Mouse (Mus musculus) bone marrow, adult 2 months (tissue): Measurements from ENCODE around the gene Inka1. TPM values are rescaled to one million over a fixed set of nuclear protein-coding genes. Genes with fewer than 3 reads are reported as not detected.

ENCODE experiments used
- H3K27ac ChIP-seq: fragments of 200-500 bp; 2 replicates; pipeline ENCODE4 v1.5.1; 2012; ENCODE audit warnings: low read depth, mild to moderate bottlenecking, control low read depth, inconsistent platforms, low read length; ENCODE audit not compliant: control insufficient read depth, poor library complexity, insufficient read depth
- H3K4me1 ChIP-seq: fragments of 200-500 bp; 2 replicates; pipeline ENCODE4 v1.6.1; 2011; ENCODE audit warnings: low read length; ENCODE audit not compliant: control insufficient read depth, insufficient read depth
- H3K4me3 ChIP-seq: fragments of 200-500 bp; replicated peaks from 2 replicates; pipeline ENCODE3; 2011; ENCODE audit warnings: mild to moderate bottlenecking, low read depth, low read length, control low read depth; ENCODE audit not compliant: control insufficient read depth
- CTCF ChIP-seq: fragments of 200-500 bp; IDR thresholded peaks from 2 replicates; pipeline ENCODE4 v1.5.1; 2011; ENCODE audit warnings: low read length, control low read depth; ENCODE audit not compliant: control insufficient read depth, insufficient read depth
- POLR2A ChIP-seq: fragments of 200-500 bp; IDR thresholded peaks from 2 replicates; pipeline ENCODE4 v1.6.1; 2011; ENCODE audit warnings: low read depth, mild to moderate bottlenecking, control low read depth, low read length, borderline replicate concordance; ENCODE audit not compliant: control insufficient read depth
- WGBS: fragments of 180-500 bp; shearing (Covaris S2); methylation state at CpG from one replicate; pipeline ENCODE4 v1.1.7; 2018; 5-methylcytosine and 5-hydroxymethylcytosine counted together
- polyA plus RNA-seq: library from polyadenylated mRNA; stranded (reverse); fragments of >200 nt; gene quantifications from 2 replicates; pipeline ENCODE4 v1.2.4, GENCODE M21; 2011; ENCODE audit warnings: low replicate concordance; ENCODE audit not compliant: missing spikeins, insufficient read depth, insufficient read length

Gene Inka1
- polyA plus RNA-seq, 1 experiment, result 32.3 TPM

GRCm38 (mm10) chr9:107967437-107967836, 18.2 kb downstream of the Inka1 start:
- peaks cover 2% of the 10 kb centered on the region for H3K4me1 ChIP-seq
- no peak overlapping the region for H3K4me3 ChIP-seq
- no peak for TF ChIP-seq POLR2A
- TF ChIP-seq CTCF, result no peak
- no peak overlapping the region for H3K27ac ChIP-seq
- 88% methylated on average over 6 of the region's 6 CpGs for WGBS

DNA sequence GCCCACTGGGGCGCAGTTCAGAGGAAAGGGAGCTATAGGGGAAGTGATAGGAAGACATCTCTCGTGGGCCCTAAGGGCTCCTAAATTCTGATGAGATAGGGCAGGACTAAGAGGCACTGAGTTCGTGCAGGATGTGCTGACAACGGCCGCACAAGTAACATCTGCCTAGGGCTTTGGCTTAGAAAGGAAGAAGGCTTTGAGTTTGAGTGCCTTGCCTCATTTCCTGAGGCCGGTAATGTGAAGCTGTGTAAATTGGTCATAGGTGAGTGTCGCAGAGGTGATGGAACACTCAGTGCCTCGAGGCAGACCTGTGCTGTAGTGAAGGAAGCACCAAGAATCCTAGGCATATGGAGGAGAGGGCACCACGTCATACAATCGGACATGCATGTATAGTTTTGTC, 19.0 kb downstream of the Inka1 start:
- no peak overlapping the region for H3K4me3 ChIP-seq
- H3K4me1 ChIP-seq, result peaks cover 2% of the 10 kb centered on the region
- TF ChIP-seq POLR2A (no peak), CTCF (no peak)
- no peak overlapping the region for H3K27ac ChIP-seq
- WGBS, result 37% methylated on average over 10 of the region's 10 CpGs

DNA sequence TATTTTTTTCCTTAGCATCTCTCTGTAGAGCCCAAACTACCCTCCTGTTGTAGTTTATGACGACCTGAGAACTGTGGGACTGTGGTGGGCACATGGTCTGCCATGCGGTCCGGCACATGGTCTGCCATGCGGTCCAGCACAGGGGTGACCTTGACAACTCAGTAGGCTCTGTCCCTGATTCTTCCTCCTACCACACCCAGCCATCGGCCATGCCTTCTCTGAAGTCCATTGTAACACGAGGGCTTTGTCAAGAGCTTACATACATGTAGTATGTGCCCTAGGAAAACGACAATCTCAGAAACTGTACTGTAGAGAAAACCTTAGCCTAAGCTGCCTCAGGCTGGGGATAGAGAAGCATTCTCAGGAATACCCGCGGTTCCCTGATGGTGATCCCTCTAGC, 21.0 kb downstream of the Inka1 start:
- 94% methylated on average over 9 of the region's 9 CpGs for WGBS
- Histone ChIP-seq H3K4me1 (peaks cover 2% of the 10 kb centered on the region; the same call in 1 of the 2 replicates), H3K4me3 (no peak overlapping the region), H3K27ac (no peak overlapping the region)
- TF ChIP-seq CTCF, result no peak
- TF ChIP-seq POLR2A, result no peak

DNA sequence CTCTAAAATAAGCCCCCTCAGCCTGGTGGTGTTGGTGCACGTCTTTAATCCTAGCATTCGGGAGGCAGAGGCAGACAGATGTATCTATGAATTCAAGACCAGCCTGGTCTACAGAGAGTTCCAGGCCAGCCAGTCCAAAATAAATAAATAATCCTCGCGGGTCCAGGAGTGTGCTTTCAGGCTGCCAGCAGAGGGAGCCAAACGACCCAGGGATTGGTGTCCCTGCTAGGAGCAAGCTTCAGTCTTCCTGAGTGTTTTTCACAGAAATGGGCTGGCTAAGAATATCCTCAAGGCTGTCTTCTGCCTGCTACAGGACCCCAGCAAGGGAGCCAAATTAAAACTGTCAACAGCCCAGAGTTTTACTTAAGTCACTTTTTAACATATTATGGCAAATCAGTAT, 22.0 kb downstream of the Inka1 start:
- WGBS, result 8% methylated on average over 5 of the region's 5 CpGs
- TF ChIP-seq POLR2A (no peak), CTCF (peak; percentile 96)
- H3K27ac ChIP-seq, result no peak overlapping the region
- peaks cover 2% of the 10 kb centered on the region; the same call in 1 of the 2 replicates for H3K4me1 ChIP-seq
- H3K4me3 ChIP-seq, result no peak overlapping the region

- WGBS, result 90% methylated on average over 9 of the region's 9 CpGs
- H3K4me3 ChIP-seq, result no peak overlapping the region
- H3K4me1 ChIP-seq, result peaks cover 2% of the 10 kb centered on the region; the same call in 1 of the 2 replicates
- TF ChIP-seq CTCF (no peak), POLR2A (no peak)
- H3K27ac ChIP-seq, result no peak overlapping the region
Measured at GRCm38 (mm10) chr9:107962916-107963315, 22.8 kb downstream of the Inka1 start.

DNA sequence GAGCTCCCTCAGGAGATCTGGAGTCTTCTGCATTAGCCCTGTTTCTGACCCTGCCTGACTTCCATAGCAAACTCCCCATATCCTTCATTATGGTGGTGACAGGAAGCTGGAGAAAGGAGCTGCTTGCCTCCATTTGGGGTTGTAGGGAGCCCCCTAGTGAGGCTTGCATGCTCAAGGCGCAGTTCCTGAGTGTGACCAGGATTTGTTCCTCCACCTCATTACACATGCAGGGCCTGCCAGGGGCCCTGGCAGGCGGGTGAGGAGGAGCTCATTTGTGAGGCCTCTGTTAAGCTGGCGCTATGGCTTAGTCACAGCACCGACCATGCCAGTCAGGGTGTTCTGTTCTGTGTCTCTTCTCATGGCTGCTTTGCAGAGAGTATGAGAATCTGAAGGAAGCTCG, 23.8 kb downstream of the Inka1 start:
- 52% methylated on average over 5 of the region's 5 CpGs for WGBS
- TF ChIP-seq CTCF (no peak), POLR2A (no peak)
- H3K4me1 ChIP-seq, result peaks cover 1% of the 10 kb centered on the region; the same call in 1 of the 2 replicates
- no peak overlapping the region for H3K4me3 ChIP-seq
- H3K27ac ChIP-seq, result no peak overlapping the region

DNA sequence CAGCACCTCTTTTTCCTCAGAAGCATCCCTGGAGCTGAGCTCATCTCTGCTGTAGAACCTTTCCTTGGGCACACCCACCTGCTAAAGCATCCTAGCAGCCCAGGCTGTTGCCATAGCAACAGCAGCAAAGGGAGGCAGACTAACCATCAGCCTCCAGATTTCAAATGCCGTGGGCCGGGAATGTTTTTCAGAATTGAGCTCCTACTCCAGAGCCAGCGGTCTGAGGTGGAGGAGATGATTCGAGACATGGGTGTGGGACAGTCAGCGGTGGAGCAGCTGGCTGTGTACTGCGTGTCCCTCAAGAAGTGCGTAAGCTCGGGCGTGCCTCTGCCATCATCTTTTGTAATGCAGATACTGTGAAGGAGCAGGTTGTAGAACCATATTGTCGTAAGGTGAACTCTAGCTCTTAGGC, 24.3 kb downstream of the Inka1 start:
- H3K4me1 ChIP-seq, result no peaks in the 10 kb centered on the region
- no peak overlapping the region for H3K27ac ChIP-seq
- TF ChIP-seq CTCF (no peak), POLR2A (no peak)
- 89% methylated on average over 10 of the region's 10 CpGs for WGBS
- H3K4me3 ChIP-seq, result no peak overlapping the region

DNA sequence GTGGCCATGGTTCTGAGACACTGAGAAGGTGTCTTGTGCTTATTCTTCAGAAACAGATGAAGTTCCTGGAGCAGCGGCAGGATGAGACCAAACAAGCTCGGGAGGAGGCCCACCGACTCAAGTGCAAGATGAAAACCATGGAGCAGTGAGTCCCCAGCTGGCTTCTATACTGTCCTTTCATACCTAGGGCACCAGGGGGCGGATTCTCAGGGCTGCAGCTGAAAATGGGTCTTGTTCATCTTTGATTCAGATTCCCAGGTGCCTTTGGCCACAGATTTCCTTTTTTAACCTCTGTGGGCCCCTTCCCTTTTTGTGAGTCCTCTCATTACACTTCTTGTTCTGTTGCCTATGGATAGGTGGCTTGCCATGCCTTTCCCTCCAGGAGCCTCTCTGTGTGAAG, 24.8 kb downstream of the Inka1 start:
- TF ChIP-seq POLR2A, result no peak
- peak; percentile 23; the same call in 1 of the 2 replicates for TF ChIP-seq CTCF
- WGBS, result 44% methylated on average over 4 of the region's 4 CpGs
- no peaks in the 10 kb centered on the region for H3K4me1 ChIP-seq
- no peak overlapping the region for H3K4me3 ChIP-seq
- no peak overlapping the region for H3K27ac ChIP-seq

- WGBS, result 95% methylated on average over 6 of the region's 6 CpGs
- H3K27ac ChIP-seq, result no peak overlapping the region
- no peaks in the 10 kb centered on the region for H3K4me1 ChIP-seq
- H3K4me3 ChIP-seq, result no peak overlapping the region
- TF ChIP-seq POLR2A, result no peak
- TF ChIP-seq CTCF, result no peak
Measured at GRCm38 (mm10) chr9:107959896-107960295, 25.8 kb downstream of the Inka1 start.
